Mouse (Mus musculus): ENCODE data around the gene Scamp3.

- TF ChIP-seq CTCF (conservative IDR thresholded peaks at IDR 0.05 in 1 of 2, IDR thresholded peaks at IDR 0.05 in 1 of 2; ENCODE audit: low read depth in 2 of 2, low read length in 2 of 2) (no peak), ETS1 (conservative IDR thresholded peaks at IDR 0.05; ENCODE audit: low read depth, low read length) (no peak), KAT2A (IDR thresholded peaks at IDR 0.05; ENCODE audit: insufficient replicate concordance, low read length) (no peak), SMC3 (IDR thresholded peaks at IDR 0.05; ENCODE audit: low read depth, low read length) (no peak), BHLHE40 (IDR thresholded peaks at IDR 0.05; ENCODE audit: low read depth, low read length) (no peak), POLR2A (IDR thresholded peaks at IDR 0.05; ENCODE audit: low read depth, low read length) (no peak), ELF1 (IDR thresholded peaks at IDR 0.05; ENCODE audit: low read depth, low read length) (no peak), ZKSCAN1 (IDR thresholded peaks at IDR 0.05; ENCODE audit: borderline replicate concordance, low read depth, low read length) (no peak), USF2 (conservative IDR thresholded peaks at IDR 0.05; ENCODE audit: low read depth, low read length) (no peak), ZC3H11A (IDR thresholded peaks at IDR 0.05; ENCODE audit: low read depth, low read length) (no peak), MAFK (IDR thresholded peaks at IDR 0.05; ENCODE audit: insufficient replicate concordance, low read length) (no peak)
These were observed 18.6 kb upstream of the Scamp3 start for GRCm38 (mm10) chr3:89158651-89159050.
